Comparison of ENCODE assay signal across 14 mouse cellular contexts in genomic region chr6:29082776-29083354, GRCm38 (mm10). TPM values are rescaled to one million over a fixed set of nuclear protein-coding genes. Genes with fewer than 3 reads are reported as not detected.
DNase-seq lines count a peak whose midpoint lies in the region; ATAC-seq and TF ChIP-seq lines count a peak whose summit lies in the region.
"Had no signal": no experiment of that assay in that cellular context is flagged by ENCODE, and none has a peak within 500 bp of the region (broad histone marks: within the 10 kb centered on the region; RNA-seq: fewer than 3 reads in every experiment).

No protein-coding gene starts in this region.

- no peaks in the 10 kb centered on the region for H3K36me3 ChIP-seq in lung, embryonic 14.5 days (ENCODE audit: insufficient read depth)
- no peaks in the 10 kb centered on the region for H3K36me3 ChIP-seq in ES-Bruce4 (ENCODE audit: control insufficient read depth, insufficient read depth, low read length, poor library complexity, severe bottlenecking)
- no peaks in the 10 kb centered on the region for H3K36me3 ChIP-seq in limb, embryonic 12.5 days

- H3K9ac ChIP-seq in lung, embryonic 14.5 days, result no peak overlapping the region
- peak overlapping the region; percentile 13; the same call in 1 of the 2 replicates for H3K9ac ChIP-seq in ES-Bruce4 (ENCODE audit: low read depth, poor library complexity, severe bottlenecking)
- H3K9ac ChIP-seq in limb, embryonic 12.5 days (replicated peaks), result no peak overlapping the region

- WGBS in lung, embryonic 14.5 days, result 36% methylated on average over 9 of the region's 9 CpGs
- WGBS in limb, embryonic 12.5 days, result 51% methylated on average over 9 of the region's 9 CpGs

- H3K27ac ChIP-seq in lung, embryonic 14.5 days (ENCODE audit: low read depth), result no peak overlapping the region
- no peak overlapping the region for H3K27ac ChIP-seq in ES-Bruce4 (ENCODE audit: insufficient read depth, low read length)
- 0 out of 2 replicates have a peak overlapping the region, but pooled peaks have one; percentile 41 for H3K27ac ChIP-seq in limb, embryonic 12.5 days
- H3K27ac ChIP-seq: heart, adult 2 months had no signal

- no peak for DNase-seq in lung, embryonic 14.5 days
- no peak for DNase-seq in lung, adult 18-20 months
- DNase-seq in adrenal gland, postnatal 10 days, result peak; percentile 24
- DNase-seq in kidney, adult 8-10 months, result no peak
- DNase-seq in spleen, postnatal 10 days (ENCODE audit: low spot score in 2 of 2), result no peak
- DNase-seq: heart, adult 2 months; kidney, adult 18-20 months had no signal

- no peaks in the 10 kb centered on the region for H3K27me3 ChIP-seq in lung, embryonic 14.5 days (ENCODE audit: insufficient read depth, low read length)
- no peaks in the 10 kb centered on the region for H3K27me3 ChIP-seq in ES-Bruce4 (ENCODE audit: control insufficient read depth, insufficient read depth, low read length, poor library complexity, severe bottlenecking)
- no peaks in the 10 kb centered on the region; the same call in 1 of the 2 replicates for H3K27me3 ChIP-seq in limb, embryonic 12.5 days

- TF ChIP-seq CTCF in lung, embryonic 14.5 days (IDR thresholded peaks at IDR 0.05; ENCODE audit: low read depth), result peak; percentile 14; the same call in 1 of the 2 replicates
- peak; percentile 40 for TF ChIP-seq CTCF in ES-Bruce4 (IDR thresholded peaks at IDR 0.05; ENCODE audit: low read depth, low read length)

- TF ChIP-seq POLR2A in ES-Bruce4 (IDR thresholded peaks at IDR 0.05; ENCODE audit: insufficient read depth, low read length), result no peak

- H3K9me3 ChIP-seq in lung, embryonic 14.5 days (ENCODE audit: low read depth, low read length), result no peaks in the 10 kb centered on the region
- H3K9me3 ChIP-seq in ES-Bruce4 (replicated peaks; ENCODE audit: control insufficient read depth, insufficient read depth, low read length, poor library complexity, severe bottlenecking), result no peaks in the 10 kb centered on the region
- H3K9me3 ChIP-seq in limb, embryonic 12.5 days, result no peaks in the 10 kb centered on the region

- no peak; the same call in 1 of the 2 replicates for ATAC-seq in lung, embryonic 14.5 days (ENCODE audit: insufficient read depth)
- no peak for ATAC-seq in limb, embryonic 12.5 days (ENCODE audit: insufficient number of reproducible peaks, insufficient read depth, low FRiP score, low TSS enrichment, low read depth)
- no peak for ATAC-seq in megakaryocyte, adult 5-6 weeks (ENCODE audit: poor library complexity, severe bottlenecking)
- ATAC-seq: midbrain, embryonic 16.5 days had no signal

- no peak overlapping the region for H3K4me3 ChIP-seq in lung, embryonic 14.5 days (ENCODE audit: low read depth, low read length)
- H3K4me3 ChIP-seq in ES-Bruce4 (ENCODE audit: low read depth, low read length), result peak overlapping the region; percentile 40
- H3K4me3 ChIP-seq in limb, embryonic 12.5 days (replicated peaks), result no peak overlapping the region
- H3K4me3 ChIP-seq: heart, adult 2 months had no signal

- no peak overlapping the region for H3K4me2 ChIP-seq in lung, embryonic 14.5 days
- no peak overlapping the region for H3K4me2 ChIP-seq in limb, embryonic 12.5 days

- TF ChIP-seq EP300 in ES-Bruce4 (IDR thresholded peaks at IDR 0.05; ENCODE audit: insufficient read depth, low read depth, low read length), result 0 out of 2 replicates have a peak, but pooled peaks have one; percentile 29

- no peaks in the 10 kb centered on the region for H3K4me1 ChIP-seq in lung, embryonic 14.5 days (ENCODE audit: insufficient read depth)
- no peaks in the 10 kb centered on the region for H3K4me1 ChIP-seq in ES-Bruce4 (ENCODE audit: control insufficient read depth, insufficient read depth, low read length)
- H3K4me1 ChIP-seq in limb, embryonic 12.5 days (replicated peaks), result no peaks in the 10 kb centered on the region

RNA-seq across cellular contexts. Expression of gene Lep, which starts 22.8 kb away (rescaled TPM):
- polyA plus RNA-seq in lung, embryonic 14.5 days (2014; fragmentation: Nextera tagmentation; extraction: Ambion mirVana), result not detected in 2 replicates
- polyA plus RNA-seq in ES-Bruce4 (2011; ENCODE audit: insufficient read depth, insufficient read length, low read depth, missing spikeins), result not detected in 2 replicates
- total RNA-seq in adrenal gland, postnatal 10 days (2021), result 1 to 10 TPM; 6.8 to 8.6 TPM
- polyA plus RNA-seq in limb, embryonic 12.5 days (2016; fragmentation: Nextera tagmentation; extraction: Ambion mirVana), result not detected in 2 replicates
- total RNA-seq in megakaryocyte, adult 5-6 weeks (2015), result not detected in 2 replicates
- total RNA-seq in megakaryocyte, adult 5-6 weeks (2017), result not detected in 2 replicates
- total RNA-seq: layer of hippocampus, adult 18-20 months had no signal
- polyA plus RNA-seq: limb, embryonic 14.5 days; lung, embryonic 16.5 days; midbrain, embryonic 16.5 days had no signal
